Mouse (Mus musculus) heart, adult 2 months (tissue): ENCODE data around the gene Tmprss3.

ENCODE experiments used
- CTCF ChIP-seq: fragments of 200-600 bp; IDR thresholded peaks from 2 replicates; pipeline ENCODE4 v1.8.1; 2022; ENCODE audit warnings: antibody characterized with exemption, mild to moderate bottlenecking, moderate library complexity
- POLR2A ChIP-seq: fragments of 200-500 bp; IDR thresholded peaks from 2 replicates; pipeline ENCODE4 v1.6.1; 2011; ENCODE audit warnings: mild to moderate bottlenecking, low read depth, low read length, control low read depth; ENCODE audit not compliant: insufficient read depth

DNA sequence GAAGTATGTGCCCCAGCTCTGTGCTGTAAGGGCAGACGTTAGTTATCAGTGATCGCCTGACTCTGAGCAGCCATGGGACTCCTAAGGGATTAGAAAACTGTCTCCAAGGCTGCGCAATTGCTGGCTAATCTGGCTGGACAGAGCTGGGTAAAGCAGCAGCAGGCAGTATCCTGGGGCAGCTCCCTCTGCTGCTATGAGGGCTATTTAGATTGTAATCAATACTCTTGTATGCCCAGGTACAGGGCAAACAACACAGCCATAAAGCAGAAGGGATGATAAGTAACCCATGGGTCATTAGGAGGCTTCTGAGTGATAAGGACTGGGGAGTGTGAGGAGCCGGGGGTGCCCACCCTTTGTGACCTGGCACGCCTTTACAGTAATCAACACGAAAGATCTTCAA, 63.9 kb downstream of the Tmprss3 start:
- no peak for TF ChIP-seq POLR2A
- no peak for TF ChIP-seq CTCF
